In genomic region chr8:124617266-124617869, GRCm38 (mm10) we compare ENCODE assay signal across 8 mouse cellular contexts. TPM values are rescaled to one million over a fixed set of nuclear protein-coding genes. Genes with fewer than 3 reads are reported as not detected.
DNase-seq lines count a peak whose midpoint lies in the region; ATAC-seq and TF ChIP-seq lines count a peak whose summit lies in the region.

No protein-coding gene starts in this region.

- H3K4me1 ChIP-seq in hindbrain, embryonic 14.5 days (replicated peaks; ENCODE audit: control insufficient read depth, insufficient read depth, low read length), result 0 out of 2 replicates have a peak, but pooled peaks cover 3% of the 10 kb centered on the region

- WGBS in hindbrain, embryonic 14.5 days, result 11% methylated on average over 17 of the region's 17 CpGs

- peak; percentile 94 for TF ChIP-seq CTCF in Patski (IDR thresholded peaks at IDR 0.05)

- H3K27me3 ChIP-seq in Patski, result peaks cover 9% of the 10 kb centered on the region
- H3K27me3 ChIP-seq in hindbrain, embryonic 14.5 days (ENCODE audit: control insufficient read depth, insufficient read depth, low read length), result 0 out of 2 replicates have a peak, but pooled peaks cover 8% of the 10 kb centered on the region

- POLR2A ChIA-PET in Patski (lab: Charles Lee), result interaction anchor here (0.6 to 1.5 kb wide), 3 partner anchors 44 to 175 kb away, joined by 3 to 8 read pairs (median 3); partner anchors contain the start of gene Trim67

- peak overlapping the region; percentile 28 for H3K4me3 ChIP-seq in hindbrain, embryonic 14.5 days (replicated peaks; ENCODE audit: low read length)

- no peak for DNase-seq in Patski (ENCODE audit: low read depth, low spot score)
- peak; percentile 92 to 94 for DNase-seq in cerebellum, postnatal 14 days
- peak; percentile 78 to 88 for DNase-seq in frontal cortex, postnatal 25 days (ENCODE audit: low spot score in 2 of 2)
- DNase-seq in hindbrain, embryonic 14.5 days (ENCODE audit: low spot score), result peak; percentile 83
- DNase-seq in layer of hippocampus, postnatal 25 days (ENCODE audit: extremely low spot score in 1 of 2, low spot score in 1 of 2), result peak; percentile 82 to 85
- DNase-seq in lung, postnatal 14 days, result peak; percentile 84
- peak; percentile 70 for DNase-seq in ovary, postnatal 36 days (ENCODE audit: low spot score)
- peak; percentile 69 for DNase-seq in thymus, postnatal 25 days

- no peaks in the 10 kb centered on the region for H3K9me3 ChIP-seq in hindbrain, embryonic 14.5 days (ENCODE audit: control insufficient read depth, low read length)

- peak; percentile 23 for ATAC-seq in Patski
- ATAC-seq in hindbrain, embryonic 14.5 days (ENCODE audit: low FRiP score), result peak; percentile 69; the same call in 1 of the 2 replicates

- in situ Hi-C loops in Patski (cut with MboI; ENCODE audit: low pct_unique_long_range_greater_than_20kb), result loop anchor here (5.0 kb wide), 2 partner anchors 55 to 210 kb away; no protein-coding TSS in a partner anchor

- CTCF ChIA-PET in Patski (lab: Charles Lee), result interaction anchor here (1.2 to 2.9 kb wide), 8 partner anchors 9 to 213 kb away, joined by 3 to 28 read pairs (median 5); no protein-coding TSS in a partner anchor

- H3K36me3 ChIP-seq in hindbrain, embryonic 14.5 days (replicated peaks; ENCODE audit: control insufficient read depth, insufficient read depth), result no peaks in the 10 kb centered on the region

- peak overlapping the region; percentile 26 for H3K9ac ChIP-seq in hindbrain, embryonic 14.5 days

- peak overlapping the region; percentile 58 for H3K4me2 ChIP-seq in hindbrain, embryonic 14.5 days (replicated peaks)

- H3K27ac ChIP-seq in hindbrain, embryonic 14.5 days, result peak overlapping the region; percentile 4; the same call in 1 of the 2 replicates

RNA-seq across cellular contexts. Expression of gene Capn9, which starts 41.5 kb away (rescaled TPM):
- polyA plus RNA-seq in Patski (2021), result not detected
- 0.11 and 0.53 TPM in 2 replicates for polyA plus RNA-seq in hindbrain, embryonic 14.5 days (2014; fragmentation: Nextera tagmentation; extraction: Ambion mirVana)
- total RNA-seq in layer of hippocampus, postnatal 25 days (2021), result under 1 TPM; 0.17 to 0.40 TPM

RNA-seq across cellular contexts. Expression of gene 2310022B05Rik, which starts 45.8 kb away (rescaled TPM):
- 84.9 TPM for polyA plus RNA-seq in Patski (2021)
- 26.6 and 27.3 TPM in 2 replicates for polyA plus RNA-seq in hindbrain, embryonic 14.5 days (2014; fragmentation: Nextera tagmentation; extraction: Ambion mirVana)
- 10 to 100 TPM; 83.2 to 86.9 TPM for total RNA-seq in layer of hippocampus, postnatal 25 days (2021)

RNA-seq across cellular contexts. Expression of gene Agt, which starts 47.9 kb away (rescaled TPM):
- 121 TPM for polyA plus RNA-seq in Patski (2021)
- 0.76 and 1.1 TPM in 2 replicates for polyA plus RNA-seq in hindbrain, embryonic 14.5 days (2014; fragmentation: Nextera tagmentation; extraction: Ambion mirVana)
- total RNA-seq in layer of hippocampus, postnatal 25 days (2021), result 10 to 100 TPM; 37.0 to 47.2 TPM

Comparison
In these comparisons a context has a peak if more than half of its experiments do, and no peak if none do; other contexts are left out.
1. RNA of gene Agt, which starts 47.9 kb away (polyA plus RNA-seq): 121 TPM in Patski (single experiment); 0.76 to 1.1 TPM in hindbrain, embryonic 14.5 days; every median in the first group is over 10 times any median in the second.